Mouse (Mus musculus) embryonic facial prominence, embryonic 14.5 days (tissue): Measurements from ENCODE around the gene Gm11627. TPM values are rescaled to one million over a fixed set of nuclear protein-coding genes. Genes with fewer than 3 reads are reported as not detected.
"Not testable (repeated sequence)": the region's sequence is repeated elsewhere in the genome, so short reads cannot be mapped to it uniquely, and the experiment has no call there.

Experiments used
- ATAC-seq: fragments of 200-750 bp; cut with Nextera tagmentation; 2 replicates; pipeline ENCODE4 v1.8.0; 2017; ENCODE audit warnings: low read depth, moderate number of reproducible peaks, moderate TSS enrichment
- DNase-seq: peaks from one replicate; pipeline ENCODE4 v3.0.0-alpha.2; 2015; ENCODE audit warnings: low spot score
- H3K27ac ChIP-seq: fragments of 300-500 bp; sonication (generic); replicated peaks from 2 replicates; pipeline ENCODE4 v1.5.1; 2014; ENCODE audit warnings: low read depth, mild to moderate bottlenecking, low read length, moderate library complexity
- H3K27me3 ChIP-seq: fragments of 300-500 bp; sonication (generic); replicated peaks from 2 replicates; pipeline ENCODE4 v1.6.1; 2014; ENCODE audit warnings: low read length; ENCODE audit not compliant: control insufficient read depth, insufficient read depth
- H3K36me3 ChIP-seq: fragments of 300-500 bp; sonication (generic); 2 replicates; pipeline ENCODE4 v1.6.1; 2014; ENCODE audit warnings: low read length, mixed read lengths; ENCODE audit not compliant: control insufficient read depth, insufficient read depth
- H3K4me1 ChIP-seq: fragments of 300-500 bp; sonication (generic); 2 replicates; pipeline ENCODE4 v1.6.1; 2014; ENCODE audit warnings: antibody characterized with exemption, low read length; ENCODE audit not compliant: control insufficient read depth, insufficient read depth
- H3K4me2 ChIP-seq: fragments of 300-500 bp; sonication (generic); 2 replicates; pipeline ENCODE4 v1.6.1; 2014; ENCODE audit warnings: low read depth, mild to moderate bottlenecking, low read length, moderate library complexity, mixed read lengths
- H3K4me3 ChIP-seq: fragments of 300-500 bp; sonication (generic); 2 replicates; pipeline ENCODE4 v1.5.1; 2014; ENCODE audit warnings: low read depth, mild to moderate bottlenecking, low read length
- H3K9ac ChIP-seq: fragments of 300-500 bp; sonication (generic); 2 replicates; pipeline ENCODE4 v1.6.1; 2014; ENCODE audit warnings: low read depth, mild to moderate bottlenecking, low read length, moderate library complexity, mixed read lengths
- H3K9me3 ChIP-seq: fragments of 300-500 bp; sonication (generic); 2 replicates; pipeline ENCODE4 v1.6.1; 2016; ENCODE audit warnings: low read length; ENCODE audit not compliant: control insufficient read depth
- WGBS: fragments of 180-500 bp; shearing (Covaris S2); extraction: QIAGEN DNeasy Blood & Tissue Kit; methylation state at CpG from one replicate; pipeline ENCODE4 v1.1.7; 2014; 5-methylcytosine and 5-hydroxymethylcytosine counted together
- polyA plus RNA-seq: library from polyadenylated mRNA; unstranded; fragments of >200 nt; fragmentation: Nextera tagmentation; extraction: Ambion mirVana; gene quantifications from 2 replicates; pipeline ENCODE4 v1.2.1, GENCODE M21; 2014

The Gm11627 gene
- polyA plus RNA-seq, 1 experiment from 2014 or later = 9.5 TPM

DNA sequence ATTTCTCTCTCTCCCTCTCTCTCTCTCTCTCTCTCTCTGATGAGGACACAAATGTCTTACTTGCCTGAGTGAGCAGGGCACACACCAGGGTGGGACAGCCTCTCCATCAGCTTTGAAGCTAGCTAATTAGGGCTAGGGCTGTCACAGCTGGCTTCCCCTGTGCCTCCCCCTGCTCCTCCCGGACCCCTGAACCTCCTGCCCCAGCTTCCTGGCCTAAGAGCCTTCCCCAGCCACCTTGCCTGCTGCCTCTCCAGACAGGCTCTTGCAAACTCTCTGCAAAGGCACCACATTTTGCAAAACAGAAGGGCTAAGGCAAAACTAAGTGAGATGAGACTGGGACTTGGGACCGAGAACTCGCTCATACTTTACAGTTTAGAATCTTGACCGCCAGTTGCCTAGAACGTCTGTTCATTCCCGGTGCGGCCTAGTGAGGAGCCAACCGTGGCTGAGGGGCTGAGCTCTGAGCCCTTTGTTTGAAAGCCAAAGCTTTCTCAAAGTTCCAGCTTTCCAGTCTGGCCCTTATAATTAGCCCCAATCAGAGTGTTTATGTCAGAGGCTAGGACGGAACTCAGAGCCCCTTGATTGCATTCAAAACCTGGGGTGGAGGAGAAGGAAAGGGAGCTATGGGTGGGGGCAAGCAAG lies 31.5 kb upstream of the Gm11627 start:
- ATAC-seq (peak; percentile 27; the same call in 1 of the 2 replicates), DNase-seq (peak; percentile 78)
- WGBS = 8% methylated on average over 9 of the region's 9 CpGs

DNA sequence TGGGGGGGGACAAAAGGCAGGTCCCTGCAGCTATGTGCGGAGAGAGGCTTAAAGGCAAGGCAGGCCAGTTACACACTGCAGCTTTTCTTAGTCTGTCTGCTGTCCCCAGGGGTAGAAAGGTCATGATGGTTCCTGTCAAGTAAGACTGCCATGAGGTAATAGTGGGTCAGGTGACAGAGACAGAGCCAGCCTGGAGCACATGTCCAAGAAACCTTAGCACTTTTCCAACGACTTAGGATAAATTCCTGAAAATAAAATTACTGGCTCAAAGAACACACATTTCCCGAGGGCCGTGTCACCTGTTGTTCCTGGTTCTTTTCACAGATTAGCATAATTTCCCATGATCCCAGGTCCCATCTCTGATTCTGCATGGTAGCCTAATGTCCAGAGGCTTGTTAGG lies 31.0 kb upstream of the Gm11627 start:
- H3K4me3 ChIP-seq = no peak overlapping the region
- no peaks in the 10 kb centered on the region for H3K9me3 ChIP-seq
- H3K27me3 ChIP-seq = no peaks in the 10 kb centered on the region
- peak overlapping the region; percentile 35 for H3K4me2 ChIP-seq
- ATAC-seq (peak; percentile 17; the same call in 1 of the 2 replicates), DNase-seq (no peak)
- H3K4me1 ChIP-seq = peaks cover 38% of the 10 kb centered on the region
- H3K36me3 ChIP-seq = peaks cover 13% of the 10 kb centered on the region
- H3K9ac ChIP-seq = no peak overlapping the region
- 15% methylated on average over 4 of the region's 4 CpGs for WGBS
- H3K27ac ChIP-seq = peak overlapping the region; percentile 93

More for the DNA sequence above, 31.5 kb upstream of the Gm11627 start:
- Histone ChIP-seq H3K4me3 (no peak overlapping the region), H3K4me1 (peaks cover 38% of the 10 kb centered on the region), H3K27ac (peak overlapping the region; percentile 93), H3K9ac (peak overlapping the region; percentile 48), H3K36me3 (peaks cover 9% of the 10 kb centered on the region), H3K27me3 (no peaks in the 10 kb centered on the region), H3K9me3 (no peaks in the 10 kb centered on the region), H3K4me2 (peak overlapping the region; percentile 35)

DNA sequence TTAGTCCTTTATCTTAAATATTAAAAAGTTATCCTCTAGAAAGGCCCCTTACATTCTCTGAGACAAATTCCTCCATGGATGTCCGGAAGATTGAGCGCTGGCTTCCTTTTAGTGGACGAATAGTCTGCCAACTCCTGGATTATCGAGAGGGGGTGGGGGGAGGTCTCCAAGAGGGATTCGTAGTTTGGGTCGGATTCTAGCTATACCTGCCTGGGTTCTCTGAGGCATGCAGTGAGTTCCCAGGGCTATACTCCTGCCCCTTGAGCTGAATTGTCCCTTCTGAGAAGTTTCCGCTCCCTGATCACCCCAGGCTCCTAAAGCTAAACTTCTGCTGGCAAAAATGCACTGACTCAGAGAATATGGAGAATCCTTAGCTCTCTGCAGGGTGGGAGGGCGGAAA lies 30.2 kb upstream of the Gm11627 start:
- peak overlapping the region; percentile 98 for H3K9ac ChIP-seq

DNA sequence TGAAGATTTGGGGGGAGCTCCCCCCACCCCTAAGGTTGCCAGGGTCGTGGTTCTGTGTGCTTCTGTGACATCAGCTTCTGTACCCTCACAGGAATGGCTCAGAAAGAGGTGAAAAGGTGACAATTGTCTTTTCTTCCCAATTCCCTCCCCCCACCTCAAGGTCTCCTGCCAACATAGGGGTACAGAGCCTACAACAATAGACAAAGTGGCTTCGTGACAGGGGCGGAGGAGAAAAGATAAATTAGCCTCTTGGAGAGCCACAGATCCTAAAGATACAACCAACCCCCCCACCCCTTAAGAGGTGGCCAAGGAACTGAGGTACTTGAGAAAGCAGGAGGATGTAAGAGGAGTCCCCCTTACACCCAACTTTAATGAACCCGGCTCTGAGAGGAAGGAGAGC lies 29.4 kb upstream of the Gm11627 start:
- ATAC-seq (no peak), DNase-seq (no peak)
- Histone ChIP-seq H3K36me3 (peaks cover 13% of the 10 kb centered on the region), H3K4me2 (peak overlapping the region; percentile 68), H3K27ac (peak overlapping the region; percentile 93), H3K9ac (peak overlapping the region; percentile 98), H3K27me3 (no peaks in the 10 kb centered on the region), H3K4me3 (peak overlapping the region; percentile 93), H3K9me3 (no peaks in the 10 kb centered on the region), H3K4me1 (peaks cover 38% of the 10 kb centered on the region)
- 18% methylated on average over 4 of the region's 4 CpGs for WGBS

More for the DNA sequence above, 30.2 kb upstream of the Gm11627 start:
- 46% methylated on average over 8 of the region's 8 CpGs for WGBS
- Histone ChIP-seq H3K4me2 (peak overlapping the region; percentile 68), H3K27me3 (no peaks in the 10 kb centered on the region), H3K9me3 (no peaks in the 10 kb centered on the region), H3K4me1 (peaks cover 38% of the 10 kb centered on the region), H3K4me3 (peak overlapping the region; percentile 93), H3K27ac (peak overlapping the region; percentile 93), H3K36me3 (peaks cover 13% of the 10 kb centered on the region)
- ATAC-seq (no peak), DNase-seq (no peak)

DNA sequence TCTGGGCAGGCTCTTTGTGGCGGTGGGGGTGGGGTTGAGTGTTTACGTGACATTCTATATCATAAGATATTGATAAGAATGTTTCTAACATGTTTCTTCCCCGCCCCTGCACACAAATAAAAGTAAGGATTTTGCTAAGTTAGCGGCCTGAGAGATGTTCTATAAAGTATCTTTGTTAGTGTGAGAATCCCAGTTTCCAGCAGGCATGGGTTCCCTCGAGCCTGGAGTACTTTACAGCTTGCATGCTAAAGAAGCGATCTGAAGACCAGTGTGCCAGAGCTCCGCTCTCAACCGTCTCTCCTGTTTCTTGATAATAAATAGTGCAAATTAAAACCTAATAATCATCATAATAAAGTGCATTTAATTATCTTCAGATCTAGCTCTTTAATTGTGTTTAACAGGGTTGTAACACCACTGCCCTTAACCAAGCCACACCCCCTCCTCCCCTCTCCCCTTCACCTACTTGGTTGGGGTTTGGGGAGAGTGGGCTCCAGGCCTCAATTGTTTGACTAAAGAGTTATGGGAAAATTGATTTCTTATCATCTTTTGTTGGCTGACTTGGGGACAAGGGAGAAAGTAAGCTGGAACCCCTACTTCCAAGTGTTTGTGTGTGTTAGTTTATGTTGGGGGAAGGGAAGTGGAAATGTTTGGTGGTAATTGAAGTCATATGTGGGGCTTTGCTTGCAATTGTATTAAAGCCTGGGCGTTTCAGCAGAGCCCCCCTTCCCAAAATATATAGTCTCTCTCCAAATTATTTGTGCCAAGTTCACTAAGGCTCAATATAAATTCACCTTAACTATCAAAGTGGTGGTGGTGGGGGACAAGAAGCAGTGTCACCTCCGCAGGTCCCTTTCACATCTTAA lies 28.7 kb upstream of the Gm11627 start:
- DNase-seq = peak; percentile 76
- Histone ChIP-seq H3K4me1 (peaks cover 38% of the 10 kb centered on the region), H3K9ac (peak overlapping the region; percentile 98), H3K4me2 (peak overlapping the region; percentile 68), H3K27ac (peak overlapping the region; percentile 100), H3K4me3 (peak overlapping the region; percentile 93), H3K36me3 (peaks cover 13% of the 10 kb centered on the region), H3K9me3 (no peaks in the 10 kb centered on the region), H3K27me3 (no peaks in the 10 kb centered on the region)
- 6% methylated on average over 10 of the region's 10 CpGs for WGBS
- no peak for ATAC-seq

DNA sequence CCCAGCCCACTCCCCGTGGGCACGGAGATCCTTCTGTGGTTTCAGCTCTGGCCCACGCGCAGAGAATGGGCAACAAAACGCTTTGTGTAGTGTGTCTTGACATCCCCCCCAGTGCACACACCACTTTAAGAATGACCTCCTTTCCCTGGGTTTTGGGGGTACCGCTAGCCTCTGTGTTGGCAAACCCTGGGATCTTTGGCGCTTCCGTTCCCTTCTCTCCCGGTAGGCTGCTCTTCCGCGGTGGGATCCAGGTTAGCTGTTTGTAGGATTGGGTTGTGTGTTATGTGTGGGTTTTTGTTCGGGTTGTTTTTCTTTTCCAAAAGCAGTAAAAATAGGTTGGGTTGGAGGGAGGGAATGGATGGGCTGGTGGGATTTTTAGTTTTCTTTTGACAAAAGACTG lies 27.9 kb upstream of the Gm11627 start:
- not testable (repeated sequence) for H3K27me3 ChIP-seq, H3K9me3 ChIP-seq, ATAC-seq, DNase-seq
- Histone ChIP-seq H3K4me1 (peaks cover 40% of the 10 kb centered on the region), H3K27ac (peak overlapping the region; percentile 100), H3K4me3 (peak overlapping the region; percentile 93), H3K9ac (peak overlapping the region; percentile 98), H3K4me2 (peak overlapping the region; percentile 68), H3K36me3 (peaks cover 13% of the 10 kb centered on the region)
- 2% methylated on average over 12 of the region's 12 CpGs for WGBS

DNA sequence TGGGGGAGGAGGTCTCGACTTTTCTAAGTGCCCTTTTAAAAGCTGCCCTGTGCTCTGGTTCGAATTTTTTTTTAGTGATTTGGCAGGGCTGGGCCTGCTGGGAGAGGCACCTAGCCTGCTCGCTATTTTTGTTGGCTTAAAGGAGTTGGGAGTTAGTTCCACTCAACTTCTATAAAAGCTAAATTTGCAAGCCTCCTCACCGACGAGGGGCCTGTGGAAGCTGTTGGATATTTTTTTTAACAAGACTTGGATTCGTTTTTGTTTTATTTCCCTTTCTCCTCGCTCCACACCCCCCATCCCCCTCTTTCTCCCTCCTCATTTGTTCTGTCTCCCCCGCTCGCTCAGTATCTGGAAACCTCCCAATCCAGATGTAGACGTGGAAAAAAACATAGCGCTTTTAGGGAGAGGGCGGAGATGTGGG lies 27.5 kb upstream of the Gm11627 start:
- under 1% methylated on average over 12 of the region's 12 CpGs for WGBS
- no peaks in the 10 kb centered on the region for H3K27me3 ChIP-seq
- DNase-seq (peak; percentile 89), ATAC-seq (no peak)
- H3K27ac ChIP-seq = peak overlapping the region; percentile 100
- no peaks in the 10 kb centered on the region for H3K9me3 ChIP-seq
- H3K9ac ChIP-seq = peak overlapping the region; percentile 98
- H3K36me3 ChIP-seq = peaks cover 13% of the 10 kb centered on the region
- peak overlapping the region; percentile 68 for H3K4me2 ChIP-seq
- peak overlapping the region; percentile 93 for H3K4me3 ChIP-seq
- peaks cover 41% of the 10 kb centered on the region for H3K4me1 ChIP-seq

DNA sequence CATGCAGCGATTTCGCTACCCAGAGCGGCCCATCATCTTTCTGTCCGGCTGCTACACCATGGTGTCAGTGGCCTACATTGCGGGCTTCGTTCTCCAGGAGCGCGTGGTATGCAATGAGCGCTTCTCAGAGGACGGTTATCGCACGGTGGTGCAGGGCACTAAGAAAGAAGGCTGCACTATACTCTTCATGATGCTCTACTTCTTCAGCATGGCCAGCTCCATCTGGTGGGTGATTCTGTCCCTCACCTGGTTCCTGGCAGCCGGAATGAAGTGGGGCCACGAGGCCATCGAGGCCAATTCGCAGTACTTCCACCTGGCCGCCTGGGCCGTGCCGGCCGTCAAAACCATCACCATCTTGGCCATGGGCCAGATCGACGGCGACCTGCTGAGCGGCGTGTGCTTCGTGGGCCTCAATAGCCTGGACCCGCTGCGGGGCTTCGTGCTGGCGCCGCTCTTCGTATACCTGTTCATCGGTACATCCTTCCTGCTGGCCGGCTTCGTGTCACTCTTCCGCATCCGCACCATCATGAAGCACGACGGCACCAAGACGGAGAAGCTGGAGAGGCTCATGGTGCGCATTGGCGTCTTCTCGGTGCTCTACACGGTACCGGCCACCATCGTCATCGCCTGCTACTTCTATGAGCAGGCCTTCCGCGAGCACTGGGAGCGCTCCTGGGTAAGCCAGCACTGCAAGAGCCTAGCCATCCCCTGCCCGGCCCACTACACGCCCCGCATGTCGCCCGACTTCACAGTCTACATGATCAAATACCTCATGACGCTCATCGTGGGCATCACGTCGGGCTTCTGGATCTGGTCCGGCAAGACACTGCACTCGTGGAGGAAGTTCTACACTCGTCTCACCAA lies 26.5 kb upstream of the Gm11627 start:
- DNase-seq (no peak), ATAC-seq (no peak)
- peaks cover 32% of the 10 kb centered on the region for H3K4me1 ChIP-seq
- peak overlapping the region; percentile 98 for H3K9ac ChIP-seq
- under 1% methylated on average over 61 of the region's 62 CpGs for WGBS
- H3K36me3 ChIP-seq = peaks cover 13% of the 10 kb centered on the region
- H3K27ac ChIP-seq = peak overlapping the region; percentile 100
- no peaks in the 10 kb centered on the region for H3K9me3 ChIP-seq
- H3K27me3 ChIP-seq = no peaks in the 10 kb centered on the region
- H3K4me3 ChIP-seq = peak overlapping the region; percentile 93
- peak overlapping the region; percentile 68 for H3K4me2 ChIP-seq
